In the genomic region with DNA sequence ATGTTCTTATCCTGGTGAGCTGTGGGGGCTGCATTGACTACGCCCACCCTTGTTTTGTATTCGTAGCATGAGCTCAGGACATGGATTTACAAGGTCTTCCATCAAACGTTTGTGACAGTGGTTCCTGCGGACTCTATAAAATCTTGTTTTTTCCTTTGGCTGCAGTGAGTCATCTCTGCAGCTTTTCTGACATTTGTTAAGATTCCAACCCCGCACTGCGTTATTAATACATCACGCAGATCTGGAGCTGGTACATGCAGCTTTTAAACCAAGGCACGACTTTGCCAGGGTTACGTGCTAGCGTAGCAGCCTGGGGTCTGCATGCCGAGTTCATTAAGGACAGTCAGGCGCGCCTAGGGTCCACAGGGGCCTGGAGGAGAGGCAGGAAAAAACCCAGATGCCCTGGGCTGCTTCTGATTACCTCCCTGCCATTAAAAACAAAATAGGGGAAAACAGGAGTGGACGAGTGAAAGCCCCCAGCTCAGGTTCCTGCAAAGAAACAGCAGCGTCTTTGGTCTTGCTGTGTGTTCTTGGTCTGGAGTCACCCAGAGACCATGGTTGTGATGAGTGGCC, we compare ENCODE assay signal across 36 mouse cellular contexts. TPM values are rescaled to one million over a fixed set of nuclear protein-coding genes. Genes with fewer than 3 reads are reported as not detected.
A peak's percentile ranks its signal among the peaks of the same experiment; 100 is the strongest.
DNase-seq lines count a peak whose midpoint lies in the region; ATAC-seq and TF ChIP-seq lines count a peak whose summit lies in the region.
"Had no signal": no experiment of that assay in that cellular context is flagged by ENCODE, and none has a peak within 500 bp of the region (broad histone marks: within the 10 kb centered on the region; RNA-seq: fewer than 3 reads in every experiment).

No protein-coding gene starts in this region.

- peaks cover 92% of the 10 kb centered on the region for H3K36me3 ChIP-seq in forebrain, embryonic 10.5 days (replicated peaks)
- H3K36me3 ChIP-seq in forebrain, embryonic 15.5 days, result peaks cover 5% of the 10 kb centered on the region; the same call in 1 of the 2 replicates
- H3K36me3 ChIP-seq in heart, embryonic 10.5 days, result peaks cover 76% of the 10 kb centered on the region

- TF ChIP-seq CTCF in layer of hippocampus, adult 2 months (conservative IDR thresholded peaks at IDR 0.05), result no peak

- no peak for ATAC-seq in forebrain, embryonic 15.5 days (replicated peaks)
- ATAC-seq: forebrain, embryonic 14.5 days; intestine, embryonic 16.5 days; Patski had no signal

- H3K9ac ChIP-seq in forebrain, embryonic 15.5 days (replicated peaks), result no peak overlapping the region
- H3K9ac ChIP-seq: embryonic facial prominence, embryonic 15.5 days; lung, embryonic 15.5 days; neural tube, embryonic 15.5 days; stomach, embryonic 15.5 days had no signal

- H3K9me3 ChIP-seq in forebrain, embryonic 10.5 days, result no peaks in the 10 kb centered on the region
- H3K9me3 ChIP-seq in forebrain, embryonic 15.5 days, result no peaks in the 10 kb centered on the region
- no peaks in the 10 kb centered on the region for H3K9me3 ChIP-seq in heart, embryonic 10.5 days
- H3K9me3 ChIP-seq: embryonic facial prominence, embryonic 15.5 days; lung, embryonic 15.5 days; neural tube, embryonic 15.5 days; stomach, embryonic 15.5 days had no signal

- peak overlapping the region; percentile 86 for H3K27ac ChIP-seq in forebrain, embryonic 10.5 days
- no peak overlapping the region for H3K27ac ChIP-seq in forebrain, embryonic 15.5 days (replicated peaks)
- H3K27ac ChIP-seq in layer of hippocampus, adult 2 months, result peak overlapping the region; percentile 67
- H3K27ac ChIP-seq in heart, embryonic 10.5 days, result no peak overlapping the region
- H3K27ac ChIP-seq: embryonic facial prominence, embryonic 15.5 days; kidney, postnatal 0 days; lung, embryonic 15.5 days; neural tube, embryonic 15.5 days; stomach, embryonic 15.5 days had no signal

- 75% methylated on average over 15 of the region's 15 CpGs for WGBS in forebrain, embryonic 10.5 days
- WGBS in forebrain, embryonic 15.5 days, result 63% methylated on average over 15 of the region's 15 CpGs
- WGBS in heart, embryonic 10.5 days, result 74% methylated on average over 15 of the region's 15 CpGs

- H3K4me1 ChIP-seq in forebrain, embryonic 10.5 days, result peaks cover 100% of the 10 kb centered on the region
- peaks cover 28% of the 10 kb centered on the region for H3K4me1 ChIP-seq in forebrain, embryonic 15.5 days
- peaks cover 12% of the 10 kb centered on the region; the same call in 1 of the 2 replicates for H3K4me1 ChIP-seq in heart, embryonic 10.5 days
- H3K4me1 ChIP-seq: lung, embryonic 15.5 days had no signal

- no peak overlapping the region for H3K4me3 ChIP-seq in forebrain, embryonic 10.5 days
- H3K4me3 ChIP-seq in forebrain, embryonic 15.5 days, result no peak overlapping the region
- H3K4me3 ChIP-seq in layer of hippocampus, adult 2 months, result no peak overlapping the region
- no peak overlapping the region for H3K4me3 ChIP-seq in heart, embryonic 10.5 days
- H3K4me3 ChIP-seq: embryonic facial prominence, embryonic 15.5 days; lung, embryonic 15.5 days; neural tube, embryonic 15.5 days; stomach, embryonic 15.5 days had no signal

- no peak overlapping the region for H3K4me2 ChIP-seq in forebrain, embryonic 15.5 days (replicated peaks)
- H3K4me2 ChIP-seq: embryonic facial prominence, embryonic 15.5 days; lung, embryonic 15.5 days; midbrain, embryonic 11.5 days; neural tube, embryonic 15.5 days; stomach, embryonic 15.5 days had no signal

- peaks cover 12% of the 10 kb centered on the region; the same call in 1 of the 2 replicates for H3K27me3 ChIP-seq in forebrain, embryonic 10.5 days (ENCODE audit: poor library complexity, severe bottlenecking)
- no peaks in the 10 kb centered on the region for H3K27me3 ChIP-seq in forebrain, embryonic 15.5 days
- no peaks in the 10 kb centered on the region for H3K27me3 ChIP-seq in heart, embryonic 10.5 days (ENCODE audit: insufficient read depth, poor library complexity, severe bottlenecking)
- H3K27me3 ChIP-seq: CH12.LX; embryonic facial prominence, embryonic 15.5 days; lung, embryonic 15.5 days; neural tube, embryonic 15.5 days; stomach, embryonic 15.5 days had no signal

- DNase-seq in forebrain, embryonic 10.5 days (ENCODE audit: extremely low spot score, low spot score), result no peak
- DNase-seq in layer of hippocampus, adult 2 months (ENCODE audit: low spot score in 2 of 2), result no peak
- no peak for DNase-seq in layer of hippocampus, adult 11-12 months (ENCODE audit: low spot score)
- peak; percentile 53 for DNase-seq in NIH3T3 (ENCODE audit: low read depth)
- peak; percentile 63 for DNase-seq in forelimb bud, embryonic 11.5 days (ENCODE audit: low read depth, low spot score)
- DNase-seq in gastrocnemius, adult 8-10 months (ENCODE audit: low spot score in 2 of 2), result no peak
- no peak for DNase-seq in heart, embryonic 10.5 days (ENCODE audit: low spot score)
- DNase-seq: adrenal gland, postnatal 10 days; cerebellum, adult 11 months; cerebellum, adult 9-10 months; cerebellum, postnatal 36 days; gastrocnemius, postnatal 10 days; heart, postnatal 36 days; kidney, adult 8-10 months; kidney, postnatal 4 days; layer of hippocampus, adult 9-11 months; liver; retina, postnatal 1 day; right cerebral cortex, postnatal 14 days; thymus, postnatal 14 days had no signal

RNA-seq across cellular contexts. Expression of gene Rtl1, which starts 44.2 kb away (rescaled TPM):
- polyA plus RNA-seq in forebrain, embryonic 10.5 days (2016; fragmentation: Nextera tagmentation; extraction: Ambion mirVana), result 1.0 TPM in 2 replicates
- 1.0 and 1.1 TPM in 2 replicates for polyA plus RNA-seq in forebrain, embryonic 15.5 days (2015; fragmentation: Nextera tagmentation; extraction: Ambion mirVana)
- total RNA-seq in layer of hippocampus, adult 2 months (2021), result under 1 TPM; 0.10 to 0.15 TPM
- not detected for total RNA-seq in gastrocnemius, adult 8-10 months (2022)
- polyA plus RNA-seq in heart, embryonic 10.5 days (2016; fragmentation: Nextera tagmentation; extraction: Ambion mirVana), result 0.34 and 0.94 TPM in 2 replicates
- total RNA-seq: CH12.LX; megakaryocyte progenitor cell, adult 5-6 weeks; monocyte, adult 5-6 weeks had no signal
- polyA plus RNA-seq: C2C12; gonadal fat pad, adult 2 months; Patski; small intestine, adult 2 months had no signal

Comparison
In these comparisons a context has a peak if more than half of its experiments do, and no peak if none do; other contexts are left out.
1. H3K27ac ChIP-seq: peak in forebrain, embryonic 10.5 days (single experiment) and layer of hippocampus, adult 2 months (single experiment); none in forebrain, embryonic 15.5 days (single experiment) and heart, embryonic 10.5 days (single experiment).
2. DNase-seq: peak in NIH3T3 (single experiment) and forelimb bud, embryonic 11.5 days (single experiment); none in forebrain, embryonic 10.5 days (single experiment), layer of hippocampus, adult 2 months (0 of 2), layer of hippocampus, adult 11-12 months (single experiment), gastrocnemius, adult 8-10 months (0 of 2) and heart, embryonic 10.5 days (single experiment).